Mouse (Mus musculus): ENCODE measurements around the gene Olfr1339. TPM values are rescaled to one million over a fixed set of nuclear protein-coding genes. Genes with fewer than 3 reads are reported as not detected.

Olfr1339 gene
- total RNA-seq (2023) = not detected

GRCm38 (mm10) chr4:118731875-118732274 is at the start of gene Olfr1339:
TSS of gene Olfr1339 (plus strand) at chr4:118732175.

GRCm38 (mm10) chr4:118692412-118692973 is 39.5 kb upstream of the Olfr1339 start, which contains the start of gene Olfr1342:
TSS of gene Olfr1342 (minus strand) at chr4:118692756.

GRCm38 (mm10) chr4:118703223-118703622 is 28.8 kb upstream of the Olfr1339 start, which contains the start of gene Olfr1341:
TSS of gene Olfr1341 (plus strand) at chr4:118703523.

GRCm38 (mm10) chr4:118719838-118720237 is 12.1 kb upstream of the Olfr1339 start, which contains the start of gene Olfr1340:
TSS of gene Olfr1340 (plus strand) at chr4:118720138.

GRCm38 (mm10) chr4:118758637-118759036 is 26.7 kb downstream of the Olfr1339 start, which contains the start of gene Olfr1338:
TSS of gene Olfr1338 (minus strand) at chr4:118758737.

GRCm38 (mm10) chr4:118782486-118782885 is 50.5 kb downstream of the Olfr1339 start, which contains the start of gene Olfr1337:
TSS of gene Olfr1337 (minus strand) at chr4:118782586.

Other genes starting within 250 kb of the Olfr1339 start
- gene Tie1, start 242.1 kb upstream of the Olfr1339 start, total RNA-seq (2023) = 1 to 10 TPM; 2.9 to 3.3 TPM
- gene 2610528J11Rik, start 205.2 kb upstream of the Olfr1339 start, total RNA-seq (2023) = not detected
- not detected for gene Tmem125, start 188.1 kb upstream of the Olfr1339 start, total RNA-seq (2023)
- gene Cfap57, start 111.4 kb upstream of the Olfr1339 start, total RNA-seq (2023) = 1 to 10 TPM; 2.1 to 3.0 TPM
- 10 to 100 TPM; 42.1 to 46.5 TPM for gene Ebna1bp2, start 111.4 kb upstream of the Olfr1339 start, total RNA-seq (2023)
- not detected for gene Olfr62, start 73.2 kb upstream of the Olfr1339 start, total RNA-seq (2023)
- gene Olfr1342, start 39.4 kb upstream of the Olfr1339 start, total RNA-seq (2023) = not detected
- not detected for gene Olfr1341, start 28.7 kb upstream of the Olfr1339 start, total RNA-seq (2023)
- gene Olfr1340, start 12.0 kb upstream of the Olfr1339 start, total RNA-seq (2023) = not detected
- gene Olfr1338, start 26.6 kb downstream of the Olfr1339 start, total RNA-seq (2023) = not detected
- gene Olfr1337, start 50.4 kb downstream of the Olfr1339 start, total RNA-seq (2023) = not detected
- not detected for gene Olfr1335, start 77.8 kb downstream of the Olfr1339 start, total RNA-seq (2023)
- not detected for gene Olfr1333, start 104.1 kb downstream of the Olfr1339 start, total RNA-seq (2023)
- not detected for gene Olfr1331, start 132.5 kb downstream of the Olfr1339 start, total RNA-seq (2023)
- gene Olfr1330, start 156.4 kb downstream of the Olfr1339 start, total RNA-seq (2023) = not detected
- gene Olfr1329, start 185.3 kb downstream of the Olfr1339 start, total RNA-seq (2023) = not detected
- not detected for gene Olfr1328, start 206.4 kb downstream of the Olfr1339 start, total RNA-seq (2023)
- gene Lao1, start 229.4 kb downstream of the Olfr1339 start, total RNA-seq (2023) = not detected

All from neutrophil, adult 59 days (primary cell).